Mouse (Mus musculus): ENCODE data around the gene Hook2. TPM values are rescaled to one million over a fixed set of nuclear protein-coding genes. Genes with fewer than 3 reads are reported as not detected.

Gene Hook2
- polyA plus RNA-seq, 1 experiment from 2014 or later: 5.0 TPM

- H3K4me1 ChIP-seq (ENCODE audit: control insufficient read depth in 2 of 2, insufficient read depth in 2 of 2, low read length in 2 of 2): peaks cover 22 to 39% of the 10 kb centered on the region in 2 experiments
These were observed 16.4 kb upstream of the Hook2 start for GRCm38 (mm10) chr8:84973803-84974542.

DNA sequence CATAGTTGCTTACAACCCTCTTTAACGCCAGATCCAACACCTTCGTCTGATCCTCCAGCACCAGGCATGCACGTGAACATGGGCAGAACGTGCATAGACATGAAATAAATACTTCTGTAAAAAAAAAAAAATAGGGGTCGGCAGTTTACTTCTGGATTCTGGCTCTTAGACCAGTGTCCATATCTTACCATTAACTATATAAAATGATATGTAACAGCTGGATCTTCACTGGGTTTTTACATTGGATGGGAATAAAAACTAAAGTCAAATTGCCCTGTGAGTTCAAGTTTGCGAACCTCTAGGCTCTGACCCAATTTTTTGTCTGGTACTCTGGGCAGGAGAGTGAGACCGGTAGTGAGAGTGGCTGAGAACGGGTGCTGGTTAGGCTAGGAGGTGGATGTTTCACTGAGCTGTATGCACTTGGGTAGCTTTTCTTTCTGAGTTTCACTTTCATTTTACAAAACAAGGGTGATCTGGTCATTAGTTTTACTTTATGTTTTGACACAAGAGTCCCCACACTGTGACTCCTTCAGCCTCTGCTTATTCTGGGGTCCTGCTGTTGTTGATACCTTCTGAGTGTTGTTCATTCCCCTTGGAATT lies 15.8 kb upstream of the Hook2 start:
- H3K27ac ChIP-seq (replicated peaks in 1 of 2; ENCODE audit: control insufficient read depth in 1 of 2, insufficient read depth in 1 of 2, low read depth in 2 of 2, low read length in 2 of 2): no peak overlapping the region
- no peak overlapping the region for H3K4me3 ChIP-seq (ENCODE audit: control insufficient read depth in 1 of 2, insufficient read depth in 1 of 2, low read depth in 1 of 2, low read length in 2 of 2)
- WGBS: 79% methylated on average over 8 of the region's 8 CpGs
- H3K27me3 ChIP-seq (ENCODE audit: control insufficient read depth, insufficient read depth, low read length): no peaks in the 10 kb centered on the region
- H3K4me2 ChIP-seq (ENCODE audit: low read length): no peak overlapping the region
- ATAC-seq (ENCODE audit: insufficient number of reproducible peaks, insufficient read depth, low FRiP score, low read depth): no peak
- H3K9me3 ChIP-seq (ENCODE audit: control insufficient read depth, low read length): no peaks in the 10 kb centered on the region
- H3K4me1 ChIP-seq (ENCODE audit: control insufficient read depth in 2 of 2, insufficient read depth in 2 of 2, low read length in 2 of 2): peaks cover 25 to 44% of the 10 kb centered on the region in 2 experiments
- no peak overlapping the region; the same call in 1 of the 2 replicates for H3K9ac ChIP-seq (ENCODE audit: low read length)
- H3K36me3 ChIP-seq (ENCODE audit: control insufficient read depth, insufficient read depth, low read length): peaks cover 47% of the 10 kb centered on the region

More at GRCm38 (mm10) chr8:84973803-84974542, 16.4 kb upstream of the Hook2 start:
- WGBS: 65% methylated on average over 4 of the region's 4 CpGs
- Histone ChIP-seq H3K27me3 (ENCODE audit: control insufficient read depth, insufficient read depth, low read length) (no peaks in the 10 kb centered on the region), H3K9me3 (ENCODE audit: control insufficient read depth, low read length) (no peaks in the 10 kb centered on the region), H3K27ac (replicated peaks in 1 of 2; ENCODE audit: control insufficient read depth in 1 of 2, insufficient read depth in 1 of 2, low read depth in 2 of 2, low read length in 2 of 2) (no peak overlapping the region), H3K4me3 (ENCODE audit: control insufficient read depth in 1 of 2, insufficient read depth in 1 of 2, low read depth in 1 of 2, low read length in 2 of 2) (no peak overlapping the region), H3K36me3 (ENCODE audit: control insufficient read depth, insufficient read depth, low read length) (peaks cover 47% of the 10 kb centered on the region), H3K4me2 (ENCODE audit: low read length) (no peak overlapping the region), H3K9ac (ENCODE audit: low read length) (no peak overlapping the region)
- no peak for ATAC-seq (ENCODE audit: insufficient number of reproducible peaks, insufficient read depth, low FRiP score, low read depth)

DNA sequence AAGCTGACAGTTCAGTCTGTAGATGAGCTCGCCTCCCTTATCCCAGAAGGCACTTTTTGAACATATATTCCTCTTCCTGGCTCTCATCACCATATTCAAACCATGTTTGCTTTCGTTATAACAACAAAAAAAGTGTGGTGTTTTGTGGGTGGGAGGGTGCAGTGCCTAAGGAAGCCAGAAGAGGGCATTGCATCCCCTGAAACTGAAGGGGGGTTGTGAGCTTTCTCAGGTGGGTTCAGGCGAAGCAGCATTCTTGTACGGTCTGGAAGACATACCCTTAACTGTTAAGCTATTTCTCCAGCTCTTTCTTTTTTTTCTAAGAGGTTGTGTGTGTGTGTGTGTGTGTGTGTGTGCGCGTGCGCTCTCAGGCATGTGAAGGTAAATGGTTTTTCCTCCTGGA lies 15.0 kb upstream of the Hook2 start:
- Histone ChIP-seq H3K36me3 (ENCODE audit: control insufficient read depth, insufficient read depth, low read length) (peaks cover 47% of the 10 kb centered on the region), H3K9me3 (ENCODE audit: control insufficient read depth, low read length) (no peaks in the 10 kb centered on the region), H3K4me3 (ENCODE audit: control insufficient read depth in 1 of 2, insufficient read depth in 1 of 2, low read depth in 1 of 2, low read length in 2 of 2) (peak overlapping the region in 1 of 2 experiments; percentile 62; a peak in 1 of 4 replicates), H3K27ac (replicated peaks in 1 of 2; ENCODE audit: control insufficient read depth in 1 of 2, insufficient read depth in 1 of 2, low read depth in 2 of 2, low read length in 2 of 2) (peak overlapping the region; percentile 6 to 89; a peak in 3 of 4 replicates), H3K27me3 (ENCODE audit: control insufficient read depth, insufficient read depth, low read length) (no peaks in the 10 kb centered on the region), H3K4me2 (ENCODE audit: low read length) (peak overlapping the region; percentile 96), H3K9ac (ENCODE audit: low read length) (peak overlapping the region; percentile 83; the same call in 1 of the 2 replicates), H3K4me1 (ENCODE audit: control insufficient read depth in 2 of 2, insufficient read depth in 2 of 2, low read length in 2 of 2) (peaks cover 27 to 48% of the 10 kb centered on the region in 2 experiments)
- WGBS: 43% methylated on average over 7 of the region's 7 CpGs
- ATAC-seq (ENCODE audit: insufficient number of reproducible peaks, insufficient read depth, low FRiP score, low read depth): no peak

GRCm38 (mm10) chr8:84976031-84976762 lies 14.2 kb upstream of the Hook2 start:
- peaks cover 40% of the 10 kb centered on the region for H3K36me3 ChIP-seq (ENCODE audit: control insufficient read depth, insufficient read depth, low read length)
- peak; percentile 81 for ATAC-seq (ENCODE audit: insufficient number of reproducible peaks, insufficient read depth, low FRiP score, low read depth)
- peak overlapping the region; percentile 96 for H3K4me2 ChIP-seq (ENCODE audit: low read length)
- H3K9ac ChIP-seq (ENCODE audit: low read length): peak overlapping the region; percentile 83
- H3K27me3 ChIP-seq (ENCODE audit: control insufficient read depth, insufficient read depth, low read length): no peaks in the 10 kb centered on the region
- no peaks in the 10 kb centered on the region for H3K9me3 ChIP-seq (ENCODE audit: control insufficient read depth, low read length)
- peaks cover 26 to 48% of the 10 kb centered on the region in 2 experiments for H3K4me1 ChIP-seq (ENCODE audit: control insufficient read depth in 2 of 2, insufficient read depth in 2 of 2, low read length in 2 of 2)
- H3K4me3 ChIP-seq (ENCODE audit: control insufficient read depth in 1 of 2, insufficient read depth in 1 of 2, low read depth in 1 of 2, low read length in 2 of 2): peak overlapping the region; percentile 62 to 66
- under 1% methylated on average over 56 of the region's 61 CpGs for WGBS
- H3K27ac ChIP-seq (replicated peaks in 1 of 2; ENCODE audit: control insufficient read depth in 1 of 2, insufficient read depth in 1 of 2, low read depth in 2 of 2, low read length in 2 of 2): peak overlapping the region; percentile 63 to 89

- peak overlapping the region; percentile 83 for H3K9ac ChIP-seq (ENCODE audit: low read length)
- ATAC-seq (ENCODE audit: insufficient number of reproducible peaks, insufficient read depth, low FRiP score, low read depth): no peak
- H3K36me3 ChIP-seq (ENCODE audit: control insufficient read depth, insufficient read depth, low read length): peaks cover 33% of the 10 kb centered on the region
- H3K4me1 ChIP-seq (ENCODE audit: control insufficient read depth in 2 of 2, insufficient read depth in 2 of 2, low read length in 2 of 2): peaks cover 30 to 55% of the 10 kb centered on the region in 2 experiments
- no peaks in the 10 kb centered on the region for H3K27me3 ChIP-seq (ENCODE audit: control insufficient read depth, insufficient read depth, low read length)
- peak overlapping the region; percentile 96 for H3K4me2 ChIP-seq (ENCODE audit: low read length)
- peak overlapping the region; percentile 64 to 89 for H3K27ac ChIP-seq (replicated peaks in 1 of 2; ENCODE audit: control insufficient read depth in 1 of 2, insufficient read depth in 1 of 2, low read depth in 2 of 2, low read length in 2 of 2)
- H3K9me3 ChIP-seq (ENCODE audit: control insufficient read depth, low read length): no peaks in the 10 kb centered on the region
- 3% methylated on average over 25 of the region's 25 CpGs for WGBS
- peak overlapping the region; percentile 62 to 66 for H3K4me3 ChIP-seq (ENCODE audit: control insufficient read depth in 1 of 2, insufficient read depth in 1 of 2, low read depth in 1 of 2, low read length in 2 of 2)
These were observed 13.5 kb upstream of the Hook2 start for GRCm38 (mm10) chr8:84976763-84977434.

GRCm38 (mm10) chr8:84977435-84978247 lies 12.8 kb upstream of the Hook2 start:
- H3K4me1 ChIP-seq (ENCODE audit: control insufficient read depth in 2 of 2, insufficient read depth in 2 of 2, low read length in 2 of 2): peaks cover 33 to 56% of the 10 kb centered on the region in 2 experiments
- peak overlapping the region; percentile 65 to 89 for H3K27ac ChIP-seq (replicated peaks in 1 of 2; ENCODE audit: control insufficient read depth in 1 of 2, insufficient read depth in 1 of 2, low read depth in 2 of 2, low read length in 2 of 2)
- H3K4me2 ChIP-seq (ENCODE audit: low read length): peak overlapping the region; percentile 96
- no peaks in the 10 kb centered on the region for H3K9me3 ChIP-seq (ENCODE audit: control insufficient read depth, low read length)
- WGBS: under 1% methylated on average over 70 of the region's 70 CpGs
- H3K4me3 ChIP-seq (ENCODE audit: control insufficient read depth in 1 of 2, insufficient read depth in 1 of 2, low read depth in 1 of 2, low read length in 2 of 2): peak overlapping the region; percentile 62 to 66
- no peak for ATAC-seq (ENCODE audit: insufficient number of reproducible peaks, insufficient read depth, low FRiP score, low read depth)
- no peaks in the 10 kb centered on the region for H3K27me3 ChIP-seq (ENCODE audit: control insufficient read depth, insufficient read depth, low read length)
- peaks cover 25% of the 10 kb centered on the region for H3K36me3 ChIP-seq (ENCODE audit: control insufficient read depth, insufficient read depth, low read length)
- peak overlapping the region; percentile 83 for H3K9ac ChIP-seq (ENCODE audit: low read length)

Data from heart, embryonic 14.5 days (tissue).